12 mouse cellular contexts compared by ENCODE assay signal in genomic region chr6:115914511-115915202, GRCm38 (mm10). TPM values are rescaled to one million over a fixed set of nuclear protein-coding genes. Genes with fewer than 3 reads are reported as not detected.
DNase-seq lines count a peak whose midpoint lies in the region; ATAC-seq lines count a peak whose summit lies in the region.
"Had no signal": no experiment of that assay in that cellular context is flagged by ENCODE, and none has a peak within 500 bp of the region (broad histone marks: within the 10 kb centered on the region; RNA-seq: fewer than 3 reads in every experiment).

No protein-coding gene starts in this region.

- H3K36me3 ChIP-seq in heart, embryonic 13.5 days: no peaks in the 10 kb centered on the region
- H3K36me3 ChIP-seq in forebrain, embryonic 15.5 days: no peaks in the 10 kb centered on the region

- no peak overlapping the region for H3K4me3 ChIP-seq in heart, embryonic 13.5 days
- no peak overlapping the region for H3K4me3 ChIP-seq in forebrain, embryonic 15.5 days
- H3K4me3 ChIP-seq: neural tube, embryonic 12.5 days had no signal

- H3K27me3 ChIP-seq in heart, embryonic 13.5 days (replicated peaks): no peaks in the 10 kb centered on the region
- H3K27me3 ChIP-seq in forebrain, embryonic 15.5 days: no peaks in the 10 kb centered on the region
- H3K27me3 ChIP-seq: neural tube, embryonic 12.5 days had no signal

- DNase-seq in heart, postnatal 4 days: no peak
- DNase-seq in left cerebral cortex, postnatal 14 days (ENCODE audit: low spot score in 2 of 2): peak; percentile 61 to 85
- DNase-seq in ovary, postnatal 36 days (ENCODE audit: low spot score): no peak
- DNase-seq in yolk sac, embryonic 10.5 days (ENCODE audit: low spot score): no peak
- no peak for DNase-seq in thymus, postnatal 36 days
- DNase-seq: adrenal gland, postnatal 14 days had no signal

- H3K4me1 ChIP-seq in heart, embryonic 13.5 days: peaks cover 83% of the 10 kb centered on the region
- H3K4me1 ChIP-seq in forebrain, embryonic 15.5 days: peaks cover 50% of the 10 kb centered on the region

- H3K4me2 ChIP-seq in heart, embryonic 13.5 days: no peak overlapping the region
- peak overlapping the region; percentile 13 for H3K4me2 ChIP-seq in forebrain, embryonic 15.5 days (replicated peaks)
- H3K4me2 ChIP-seq: neural tube, embryonic 12.5 days had no signal

- H3K27ac ChIP-seq in heart, embryonic 13.5 days (replicated peaks): peak overlapping the region; percentile 91
- peak overlapping the region; percentile 84 for H3K27ac ChIP-seq in forebrain, embryonic 15.5 days (replicated peaks)
- H3K27ac ChIP-seq: neural tube, embryonic 12.5 days had no signal

- H3K9ac ChIP-seq in heart, embryonic 13.5 days: peak overlapping the region; percentile 64; the same call in 1 of the 2 replicates
- H3K9ac ChIP-seq in forebrain, embryonic 15.5 days (replicated peaks): no peak overlapping the region; the same call in 1 of the 2 replicates
- H3K9ac ChIP-seq: neural tube, embryonic 12.5 days had no signal

- WGBS in heart, embryonic 13.5 days: 79% methylated on average over 15 of the region's 15 CpGs
- WGBS in forebrain, embryonic 15.5 days: 43% methylated on average over 15 of the region's 15 CpGs

- intact Hi-C loops in left cerebral cortex, postnatal 14 days (cut with DNase I): no loop called here

- no peak for ATAC-seq in heart, embryonic 13.5 days (ENCODE audit: extremely low read depth, insufficient number of reproducible peaks, low FRiP score, low TSS enrichment)
- ATAC-seq in cerebellum, adult (ENCODE audit: insufficient number of reproducible peaks, low FRiP score, low TSS enrichment): peak; percentile 36; the same call in 1 of the 2 replicates
- peak; percentile 80 for ATAC-seq in forebrain, embryonic 15.5 days (replicated peaks)

- no peaks in the 10 kb centered on the region for H3K9me3 ChIP-seq in heart, embryonic 13.5 days
- H3K9me3 ChIP-seq in forebrain, embryonic 15.5 days: no peaks in the 10 kb centered on the region
- H3K9me3 ChIP-seq: neural tube, embryonic 12.5 days had no signal

RNA-seq across cellular contexts. Expression of gene Rho, which starts 16.9 kb away (rescaled TPM):
- polyA plus RNA-seq in heart, embryonic 13.5 days (2015; fragmentation: Nextera tagmentation; extraction: Ambion mirVana): 0.08 TPM in 1 of 2 replicates, not detected in the other
- total RNA-seq in heart, postnatal 4 days (2021): under 1 TPM; 0.24 to 0.34 TPM
- 0.09 and 0.19 TPM in 2 replicates for polyA plus RNA-seq in forebrain, embryonic 15.5 days (2015; fragmentation: Nextera tagmentation; extraction: Ambion mirVana)
- total RNA-seq in left cerebral cortex, postnatal 14 days (2021): under 1 TPM; 0.25 to 0.64 TPM

RNA-seq across cellular contexts. Expression of gene H1foo, which starts 30.1 kb away (rescaled TPM):
- polyA plus RNA-seq in heart, embryonic 13.5 days (2015; fragmentation: Nextera tagmentation; extraction: Ambion mirVana): not detected in 2 replicates
- total RNA-seq in heart, postnatal 4 days (2021): not detected
- polyA plus RNA-seq in forebrain, embryonic 15.5 days (2015; fragmentation: Nextera tagmentation; extraction: Ambion mirVana): not detected in 2 replicates
- total RNA-seq in left cerebral cortex, postnatal 14 days (2021): not detected
- total RNA-seq: adrenal gland, postnatal 14 days had no signal
- polyA plus RNA-seq: embryonic facial prominence, embryonic 14.5 days; limb, embryonic 14.5 days; neural tube, embryonic 12.5 days had no signal

Comparison
In these comparisons a context has a peak if more than half of its experiments do, and no peak if none do; other contexts are left out.
1. DNase-seq: peak in left cerebral cortex, postnatal 14 days (2 of 2); none in heart, postnatal 4 days (single experiment), ovary, postnatal 36 days (single experiment), yolk sac, embryonic 10.5 days (single experiment) and thymus, postnatal 36 days (0 of 2).